Mouse (Mus musculus) T-helper 1 cell (primary cell): ENCODE data around the gene Tacc3.

ENCODE experiments used
- in situ Hi-C: fragments of 300-600 bp; cut with MboI, MseI; formaldehyde crosslinking; loops from one replicate; pipeline ENCODE4 v1.15.1; 2025; ENCODE audit warnings: high pct_unique_total_duplicates

Gene Tacc3

DNA sequence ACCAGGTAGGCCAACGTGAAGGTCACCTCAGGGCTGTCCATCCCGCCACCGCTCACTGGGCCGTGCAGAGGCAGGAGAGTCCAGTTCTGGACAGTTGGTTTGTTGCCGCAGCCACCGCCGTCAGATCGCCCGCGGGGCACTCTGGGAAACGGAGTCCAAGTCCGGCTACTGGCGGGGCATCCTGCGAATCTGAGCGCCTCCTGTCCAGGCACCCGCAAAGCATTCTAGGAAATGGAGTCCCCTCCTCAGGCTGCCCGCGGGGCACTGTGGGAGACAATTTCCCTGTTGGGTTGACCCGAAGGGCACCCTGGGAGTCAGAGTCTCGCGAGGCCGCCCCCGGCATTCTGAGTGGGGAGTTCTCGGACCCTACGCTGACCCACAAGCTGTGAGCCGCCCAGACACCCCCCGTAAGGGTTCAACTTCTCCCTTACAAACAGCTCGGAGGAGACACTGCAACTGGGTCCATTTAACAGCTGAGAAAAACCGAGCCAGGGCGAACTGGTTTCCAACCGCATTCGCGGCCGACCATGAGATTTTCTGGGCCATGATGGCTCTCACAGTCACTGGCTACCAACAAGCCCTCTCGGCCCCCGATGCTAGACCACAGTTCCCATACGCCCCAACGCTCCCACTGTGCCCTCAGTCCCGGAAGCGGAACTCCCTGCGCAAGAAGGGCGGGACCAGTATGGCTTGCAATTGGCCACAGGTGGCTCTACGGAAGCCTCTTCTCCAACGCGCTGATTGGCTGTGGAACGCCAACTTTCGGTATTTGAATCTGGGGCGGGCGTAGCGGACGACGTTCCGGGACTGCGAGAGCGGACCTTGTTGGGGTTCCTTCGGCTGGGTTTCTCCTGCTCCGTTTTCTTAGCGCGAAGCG is at the start of gene Tacc3, which contains the start of gene Tmem129:
Gene Tacc3, plus strand, starts transcription at position 342 of the 877 bp plus-strand sequence.
Gene Tmem129, minus strand, starts transcription at position 630 of the 877 bp plus-strand sequence.
- in situ Hi-C loops = loop anchor here (25.0 kb wide), 1 partner anchor 1521 kb away; the partner anchor contains the start of gene Fosl2

DNA sequence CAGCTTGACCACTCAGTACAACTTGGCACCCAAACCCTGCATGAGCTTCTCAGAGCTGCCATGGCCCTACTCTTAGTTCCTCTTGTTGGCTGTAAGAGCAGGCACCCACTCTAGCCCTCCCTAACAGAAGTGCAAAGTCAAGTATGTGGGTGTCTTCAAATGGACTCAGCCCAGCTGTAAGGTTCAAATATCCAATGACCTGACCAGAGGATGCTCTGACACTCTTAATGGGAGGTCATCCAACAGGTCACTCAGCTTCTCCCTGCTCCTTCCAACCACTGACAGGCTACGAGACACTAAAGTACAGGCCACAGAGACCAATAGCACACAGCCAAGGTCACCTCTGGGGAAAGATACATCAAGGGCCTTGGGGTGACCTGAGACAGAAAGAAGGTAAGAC is 48.7 kb upstream of the Tacc3 start:
- in situ Hi-C loops = no loop called here

GRCm38 (mm10) chr5:33611795-33612194 is 46.1 kb upstream of the Tacc3 start:
- in situ Hi-C loops = no loop called here

DNA sequence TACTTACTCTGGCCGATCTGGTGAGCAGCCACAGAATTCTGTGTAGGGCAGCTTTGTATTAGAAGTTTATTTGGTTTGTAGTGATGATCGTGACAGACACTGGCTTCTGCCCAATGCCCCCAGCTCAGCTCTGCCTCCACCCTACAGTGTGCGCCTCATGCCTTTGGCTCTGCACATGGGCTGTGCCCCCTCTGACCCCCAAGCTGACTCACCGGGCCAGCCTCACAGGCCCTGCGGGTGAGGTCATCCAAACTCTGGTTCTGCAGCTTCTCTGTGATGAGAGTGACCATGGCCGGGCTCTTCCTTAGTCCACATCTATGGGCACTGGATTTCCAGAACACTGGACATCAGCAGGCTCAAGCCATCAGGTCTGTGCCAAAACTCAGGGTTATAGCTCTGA is 43.5 kb upstream of the Tacc3 start:
- in situ Hi-C loops = no loop called here

DNA sequence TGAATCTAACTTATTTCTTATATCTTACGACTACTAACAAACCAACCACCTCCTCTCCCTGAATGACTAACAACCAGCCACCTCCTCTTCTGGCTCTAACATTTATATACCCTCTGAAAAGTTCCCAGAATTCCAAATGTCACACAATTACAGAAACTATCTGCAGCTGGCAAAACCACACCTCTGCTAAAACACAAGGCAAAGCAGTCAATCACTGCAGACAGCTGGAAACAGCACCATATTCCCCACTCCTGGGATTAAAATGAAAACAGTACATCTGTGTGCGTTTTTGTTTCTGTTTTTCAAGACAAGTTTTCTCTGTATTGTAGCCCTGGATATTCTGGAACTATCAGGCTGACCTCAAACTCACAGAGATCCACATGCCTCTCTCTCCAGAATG is 35.3 kb upstream of the Tacc3 start:
- in situ Hi-C loops = no loop called here

GRCm38 (mm10) chr5:33623766-33624165 is 34.2 kb upstream of the Tacc3 start:
- in situ Hi-C loops = no loop called here

- in situ Hi-C loops = no loop called here
These were observed 30.0 kb upstream of the Tacc3 start for GRCm38 (mm10) chr5:33627968-33628367.

DNA sequence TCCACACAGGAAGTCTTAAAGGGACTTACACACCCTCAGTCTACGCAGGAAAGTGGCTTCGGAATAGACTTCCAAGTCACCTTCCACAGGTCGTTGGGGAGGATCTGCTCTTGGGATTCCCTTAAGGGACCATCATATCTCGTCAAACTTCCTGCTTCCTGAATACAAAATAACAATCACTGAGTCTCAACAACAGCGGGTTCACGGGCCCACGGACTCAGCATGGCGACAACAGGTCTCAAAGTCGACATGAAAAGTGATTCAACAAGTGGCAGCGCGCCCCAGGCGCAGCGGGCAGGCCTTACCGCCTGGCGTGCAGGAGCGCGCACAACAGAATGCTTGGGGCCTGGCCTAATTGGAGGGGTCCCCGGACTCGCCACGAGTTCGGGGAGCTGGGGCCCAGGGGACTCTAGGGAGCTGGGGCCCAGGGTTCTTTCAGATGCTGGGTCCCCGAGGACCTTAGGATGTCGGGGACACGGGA is 29.1 kb upstream of the Tacc3 start:
- in situ Hi-C loops = no loop called here

DNA sequence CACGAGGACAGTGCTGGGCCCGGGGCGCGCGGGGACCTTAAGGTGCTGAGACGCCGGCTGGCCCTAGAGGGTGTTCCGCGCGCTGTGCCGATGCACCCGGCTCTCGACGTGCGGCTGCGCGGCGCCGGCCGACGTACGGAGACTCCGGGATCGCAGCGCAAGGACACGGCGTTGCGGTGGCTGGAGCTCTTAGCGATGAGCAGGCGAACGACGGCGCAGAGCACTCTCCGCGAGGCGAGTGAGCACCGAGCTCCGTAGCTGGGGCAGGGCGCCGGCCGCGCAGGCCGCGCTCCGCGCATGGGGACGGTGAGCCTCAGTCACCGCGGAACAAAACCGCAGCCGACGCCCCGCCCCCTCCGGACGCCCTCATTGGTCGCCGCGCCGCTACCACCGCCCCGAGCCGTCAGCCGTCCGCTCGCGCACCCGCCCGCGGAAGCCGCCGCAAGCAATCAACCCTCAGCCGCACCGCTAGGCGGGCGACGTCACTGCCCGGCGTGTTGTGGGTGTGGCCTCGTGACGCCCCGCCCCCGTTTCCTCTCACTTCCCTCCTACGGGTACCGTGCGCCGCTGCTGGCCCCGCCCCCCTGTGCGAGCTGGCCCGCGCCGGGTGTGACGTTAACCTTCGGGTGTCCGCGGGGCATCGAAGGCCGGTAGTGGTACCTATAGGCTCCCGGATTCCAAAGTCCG is 28.5 kb upstream of the Tacc3 start, which contains the start of the genes Fam53a and Gm9903:
Gene Fam53a, minus strand, starts transcription at position 335 of the 687 bp plus-strand sequence.
Gene Gm9903, plus strand, starts transcription at position 625 of the 687 bp plus-strand sequence.
- in situ Hi-C loops = no loop called here

GRCm38 (mm10) chr5:33630061-33630460 is 27.9 kb upstream of the Tacc3 start:
- in situ Hi-C loops = no loop called here

DNA sequence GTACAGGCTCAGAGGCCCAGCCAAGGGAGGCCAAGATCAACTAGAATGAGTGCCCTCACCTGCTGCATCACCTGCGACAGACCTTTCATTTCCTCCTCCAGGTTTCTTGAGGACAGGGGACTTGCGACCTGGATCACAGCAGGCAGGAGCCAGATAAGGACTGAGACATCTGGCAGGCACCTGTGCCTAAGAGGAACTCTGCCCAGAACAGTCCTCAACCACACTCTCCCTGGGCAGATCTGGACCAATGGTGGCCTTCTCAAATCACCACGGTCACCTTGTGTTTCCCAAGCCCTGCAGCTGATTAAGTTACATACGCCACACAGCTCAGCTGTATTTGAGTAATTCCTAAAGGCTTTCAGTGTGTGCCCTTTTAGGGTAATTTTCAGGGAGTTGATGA is 27.3 kb upstream of the Tacc3 start:
- in situ Hi-C loops = no loop called here

DNA sequence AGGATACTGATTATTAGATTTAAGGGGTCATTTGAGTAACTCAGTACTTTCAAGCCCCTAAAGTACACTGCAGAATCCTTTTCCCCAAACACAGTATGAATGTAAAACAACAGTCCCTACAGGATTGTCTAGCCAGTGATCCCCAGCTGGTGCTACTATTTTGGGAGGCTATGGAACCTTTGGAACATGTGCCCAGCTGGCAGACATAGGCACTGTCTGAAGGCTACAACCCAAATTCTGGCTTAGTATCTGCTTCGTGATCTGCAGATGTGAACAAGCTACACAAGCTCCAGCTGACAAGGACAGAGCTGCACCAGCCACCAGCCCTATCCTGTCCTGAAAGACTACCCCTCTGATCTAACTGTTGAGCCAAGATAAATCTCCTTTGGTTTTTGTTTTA is 25.4 kb upstream of the Tacc3 start:
- in situ Hi-C loops = no loop called here

GRCm38 (mm10) chr5:33635361-33635760 is 22.6 kb upstream of the Tacc3 start:
- in situ Hi-C loops = no loop called here

- in situ Hi-C loops = no loop called here
These were observed 20.1 kb upstream of the Tacc3 start for GRCm38 (mm10) chr5:33637606-33638350.

DNA sequence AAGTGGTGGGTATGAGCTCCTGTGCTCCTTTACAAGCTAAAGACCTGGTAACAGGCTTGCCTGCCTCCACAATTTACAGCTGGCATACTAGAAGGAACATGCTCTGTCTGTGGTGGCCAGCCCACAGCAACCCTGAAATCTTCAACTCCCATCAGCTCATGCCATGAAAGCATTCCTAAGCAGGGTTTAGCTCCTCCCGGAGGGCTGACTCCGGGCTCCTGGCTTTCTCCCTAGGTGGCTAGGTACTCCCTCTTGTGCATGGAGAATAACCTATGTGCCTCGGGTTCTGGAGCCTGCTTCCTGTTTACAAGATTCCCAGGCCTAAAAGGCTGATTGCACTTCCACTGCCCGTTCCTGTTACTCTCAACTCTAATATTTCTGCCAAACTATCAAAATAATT is 19.1 kb upstream of the Tacc3 start:
- in situ Hi-C loops = no loop called here

- in situ Hi-C loops = loop anchor here (10.0 kb wide), 1 partner anchor 1014 kb away; no protein-coding TSS in a partner anchor
These were observed 17.3 kb upstream of the Tacc3 start for GRCm38 (mm10) chr5:33640652-33641051.

- in situ Hi-C loops = loop anchor here (25.0 kb wide), 1 partner anchor 1514 kb away; the partner anchor contains the start of gene Fosl2
These were observed 6.9 kb upstream of the Tacc3 start for GRCm38 (mm10) chr5:33651017-33651416.

- in situ Hi-C loops = loop anchor here (25.0 kb wide), 1 partner anchor 1514 kb away; the partner anchor contains the start of gene Fosl2
These were observed 6.4 kb upstream of the Tacc3 start for GRCm38 (mm10) chr5:33651541-33651920.

DNA sequence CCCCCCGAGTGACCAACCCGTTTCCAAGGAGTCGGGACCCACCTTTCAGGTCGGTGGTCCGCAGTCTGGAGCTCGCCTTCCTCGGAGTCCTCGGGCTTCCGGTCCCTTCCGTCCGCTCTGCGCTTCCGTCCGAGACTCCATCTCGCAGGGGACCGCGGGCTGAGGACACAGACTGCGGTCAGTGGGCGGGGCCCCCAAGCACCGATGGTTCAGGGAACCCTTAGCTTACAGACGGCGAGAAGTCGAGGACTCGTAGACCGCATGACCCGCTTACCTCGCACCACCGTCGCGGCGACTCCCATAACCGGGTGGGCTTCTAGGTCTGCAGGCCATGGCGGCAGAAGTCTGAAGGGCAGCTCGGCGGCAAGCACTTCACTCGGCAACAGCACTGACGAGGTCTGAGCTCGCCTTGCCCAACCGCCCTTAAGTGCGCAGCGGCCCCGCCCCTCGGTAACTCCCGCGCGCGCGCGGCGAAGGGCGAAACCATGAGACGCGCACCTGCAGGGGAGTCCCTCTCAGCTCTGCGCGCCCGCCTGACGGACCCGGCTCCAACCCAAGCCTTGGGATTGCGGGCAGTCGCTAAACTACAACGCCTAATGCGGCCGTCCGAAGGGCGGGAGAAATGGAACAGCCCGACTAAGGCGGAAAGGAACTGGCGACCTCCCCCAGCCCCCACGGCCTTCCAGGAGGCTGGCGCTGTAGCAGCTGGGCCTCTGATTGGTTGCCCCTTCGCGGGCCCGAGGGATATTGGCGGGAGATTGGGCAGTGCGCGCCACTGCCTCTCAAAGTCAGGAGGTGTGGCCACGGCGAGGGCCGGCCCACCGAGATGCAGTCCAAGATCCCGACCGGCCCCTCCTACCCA is 5.8 kb upstream of the Tacc3 start, which contains the start of gene Slbp:
Gene Slbp, minus strand, starts transcription at position 654 of the 862 bp plus-strand sequence.
- in situ Hi-C loops = loop anchor here (25.0 kb wide), 1 partner anchor 1515 kb away; the partner anchor contains the start of gene Fosl2

DNA sequence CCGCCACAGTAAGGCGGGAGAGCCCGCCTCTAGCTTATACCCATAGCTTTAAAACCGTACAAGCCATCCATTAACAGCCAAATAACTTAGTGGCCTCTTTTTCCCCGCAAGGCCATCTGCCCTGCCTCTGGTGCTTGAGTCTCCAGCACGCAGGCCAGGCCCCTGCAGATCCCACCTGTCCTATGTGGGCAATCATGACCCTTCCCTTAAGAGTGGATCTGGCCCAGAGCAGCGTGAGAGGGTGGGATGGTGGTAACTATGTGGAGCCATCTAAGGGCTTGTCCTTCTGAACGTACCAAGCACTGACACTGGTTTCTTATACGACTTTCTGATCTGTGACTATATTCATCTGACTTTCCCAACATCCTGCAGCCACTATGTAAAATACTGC is 5.2 kb upstream of the Tacc3 start:
- in situ Hi-C loops = loop anchor here (25.0 kb wide), 1 partner anchor 1515 kb away; the partner anchor contains the start of gene Fosl2
